In genomic region chr6:144782866-144783265, GRCm38 (mm10) we compare ENCODE assay signal across 8 mouse cellular contexts. TPM values are rescaled to one million over a fixed set of nuclear protein-coding genes. Genes with fewer than 3 reads are reported as not detected.
DNase-seq lines count a peak whose midpoint lies in the region; ATAC-seq lines count a peak whose summit lies in the region.

No protein-coding gene starts in this region.

- H3K36me3 ChIP-seq in megakaryocyte, embryonic 14.5 days (replicated peaks; ENCODE audit: low read length): no peaks in the 10 kb centered on the region

- H3K9me3 ChIP-seq in megakaryocyte, embryonic 14.5 days: no peaks in the 10 kb centered on the region

- peaks cover 56% of the 10 kb centered on the region for H3K27me3 ChIP-seq in megakaryocyte, embryonic 14.5 days (replicated peaks)

- ATAC-seq in megakaryocyte, adult 5-6 weeks (ENCODE audit: poor library complexity, severe bottlenecking): no peak

- DNase-seq in cerebellum, postnatal 14 days: peak; percentile 14 to 39
- DNase-seq in cerebellum, adult 18-20 months: no peak
- peak; percentile 13 to 17 for DNase-seq in layer of hippocampus, postnatal 25 days (ENCODE audit: extremely low spot score in 1 of 2, low spot score in 1 of 2)
- peak; percentile 21 for DNase-seq in naive thymus-derived CD4-positive, alpha-beta T cell, adult 2 months (ENCODE audit: low read depth)
- DNase-seq in thymus, postnatal 0 days (ENCODE audit: low spot score): no peak
- no peak for DNase-seq in kidney, adult 8-10 months

- H3K4me1 ChIP-seq in megakaryocyte, embryonic 14.5 days: peaks cover 24% of the 10 kb centered on the region

- peak overlapping the region; percentile 93 for H3K4me3 ChIP-seq in megakaryocyte, embryonic 14.5 days (replicated peaks)

RNA-seq across cellular contexts. Expression of gene Sox5, which starts 1.1 kb away (rescaled TPM):
- polyA plus RNA-seq in megakaryocyte, embryonic 14.5 days (2012; ENCODE audit: insufficient read depth, low replicate concordance): 0.07 and 0.41 TPM in 2 replicates
- 0.07 TPM in 1 of 2 replicates, not detected in the other for total RNA-seq in megakaryocyte, adult 5-6 weeks (2015)
- total RNA-seq in megakaryocyte, adult 5-6 weeks (2017): 0.07 TPM in 1 of 2 replicates, not detected in the other
- total RNA-seq in layer of hippocampus, postnatal 25 days (2021): 10 to 100 TPM; 31.4 to 38.6 TPM
- polyA plus RNA-seq in thymus, postnatal 0 days (2015; fragmentation: Nextera tagmentation; extraction: Ambion mirVana): 1.2 TPM in 2 replicates

Comparison
In these comparisons a context has a peak if more than half of its experiments do, and no peak if none do; other contexts are left out.
1. DNase-seq: peak in cerebellum, postnatal 14 days (2 of 2), layer of hippocampus, postnatal 25 days (2 of 2) and naive thymus-derived CD4-positive, alpha-beta T cell, adult 2 months (single experiment); none in cerebellum, adult 18-20 months (0 of 2), thymus, postnatal 0 days (single experiment) and kidney, adult 8-10 months (0 of 2).
2. RNA of gene Sox5, which starts 1.1 kb away (total RNA-seq): 31.4 to 38.6 TPM in layer of hippocampus, postnatal 25 days; 0.07 TPM in megakaryocyte, adult 5-6 weeks; every median in the first group is over 10 times any median in the second.